Mouse (Mus musculus) G1E-ER4 (cell line): ENCODE measurements around the gene Dnah17. TPM values are rescaled to one million over a fixed set of nuclear protein-coding genes. Genes with fewer than 3 reads are reported as not detected.

Experiments
- GATA1 ChIP-seq: IDR thresholded peaks from one replicate; pipeline ENCODE4 v1.8.0; 2012; ENCODE audit warnings: low read length, inconsistent platforms
- polyA plus RNA-seq: library from polyadenylated mRNA; stranded (reverse); fragments of >175 nt; gene quantifications from 2 replicates; pipeline ENCODE4 v1.2.3, GENCODE M21; 2012

The Dnah17 gene
- polyA plus RNA-seq, 1 experiment: not detected

DNA sequence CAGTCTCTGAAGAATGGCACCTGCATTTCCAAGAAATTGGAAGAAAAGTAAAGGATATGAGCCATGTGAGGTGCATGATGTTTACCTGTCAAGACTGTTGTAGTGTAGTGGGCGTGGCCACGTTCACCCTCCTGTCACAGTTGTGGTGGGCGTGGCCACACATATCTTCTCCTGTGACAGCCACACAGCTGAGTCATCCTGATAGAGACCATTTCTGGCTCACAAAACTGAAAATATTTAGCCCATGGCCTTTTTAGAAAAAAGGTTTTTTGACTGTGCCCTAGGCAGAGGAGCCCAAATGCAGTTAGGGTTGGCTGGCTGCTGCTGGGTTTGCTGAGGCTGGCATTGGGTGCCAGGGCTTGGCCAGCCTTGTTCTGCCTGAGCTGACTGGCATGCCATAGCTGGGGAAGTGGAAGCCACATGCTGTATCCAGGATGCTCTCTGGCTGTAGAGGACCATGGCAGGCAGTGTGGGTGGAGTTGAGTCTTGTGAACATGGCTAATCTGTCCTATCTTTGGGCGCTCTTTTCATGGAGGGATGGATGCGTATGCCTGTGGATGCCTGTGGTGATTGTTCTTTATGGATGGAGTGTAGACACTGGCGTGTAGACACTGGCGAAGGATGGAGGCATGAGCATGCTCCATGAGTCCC is 129.7 kb downstream of the Dnah17 start:
- TF ChIP-seq GATA1: no peak

DNA sequence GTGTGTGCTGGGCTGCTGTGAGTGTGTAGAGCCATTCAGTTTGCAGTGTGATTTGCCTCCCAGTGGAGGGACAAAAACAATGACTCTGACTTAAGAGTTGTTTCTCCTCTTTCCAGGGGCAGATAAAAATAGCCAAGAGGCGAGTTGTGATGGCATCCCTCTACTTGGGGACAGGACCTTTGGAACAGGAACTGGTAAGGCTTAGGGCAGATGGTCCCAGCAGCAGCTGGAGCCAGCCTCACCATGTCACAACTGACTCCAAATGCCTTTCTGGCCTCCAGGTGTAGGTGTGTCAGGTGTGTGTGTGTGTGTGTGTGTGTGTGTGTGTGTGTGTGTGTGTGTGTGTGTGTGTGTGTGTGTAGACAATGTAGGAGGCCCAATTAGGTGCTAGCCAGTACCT is 130.4 kb downstream of the Dnah17 start:
- no peak for TF ChIP-seq GATA1

DNA sequence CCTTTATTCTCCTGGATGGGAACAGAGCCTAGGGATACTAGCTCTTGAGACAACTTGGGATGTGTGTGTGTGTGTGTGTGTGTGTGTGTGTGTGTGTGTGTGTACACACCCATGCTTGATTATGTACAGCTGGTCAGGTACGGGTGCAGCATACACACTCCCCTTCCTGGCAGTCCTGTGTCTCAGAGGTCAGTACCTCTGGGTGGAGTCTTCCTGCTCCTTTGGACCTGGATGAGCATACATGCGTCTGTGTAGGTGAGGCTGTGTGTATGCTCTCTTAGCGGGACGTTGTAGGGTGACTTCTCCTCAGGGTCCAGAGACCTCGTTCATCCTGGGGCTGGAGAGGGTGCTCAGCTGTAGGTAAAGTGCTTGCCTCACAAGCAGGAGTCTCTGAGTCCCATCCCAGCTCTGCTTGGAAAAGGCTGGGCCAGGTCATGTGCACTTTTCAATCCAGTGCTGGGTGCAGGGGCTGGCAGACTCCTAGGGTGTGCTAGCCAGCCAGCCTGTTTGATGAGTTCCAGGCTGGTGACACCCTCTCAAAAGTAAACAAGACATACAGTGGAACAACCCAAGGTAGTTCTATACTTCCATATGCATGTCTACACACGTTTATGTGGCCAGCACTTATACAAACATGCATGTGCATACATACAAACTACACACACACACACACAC is 131.0 kb downstream of the Dnah17 start:
- no peak for TF ChIP-seq GATA1

DNA sequence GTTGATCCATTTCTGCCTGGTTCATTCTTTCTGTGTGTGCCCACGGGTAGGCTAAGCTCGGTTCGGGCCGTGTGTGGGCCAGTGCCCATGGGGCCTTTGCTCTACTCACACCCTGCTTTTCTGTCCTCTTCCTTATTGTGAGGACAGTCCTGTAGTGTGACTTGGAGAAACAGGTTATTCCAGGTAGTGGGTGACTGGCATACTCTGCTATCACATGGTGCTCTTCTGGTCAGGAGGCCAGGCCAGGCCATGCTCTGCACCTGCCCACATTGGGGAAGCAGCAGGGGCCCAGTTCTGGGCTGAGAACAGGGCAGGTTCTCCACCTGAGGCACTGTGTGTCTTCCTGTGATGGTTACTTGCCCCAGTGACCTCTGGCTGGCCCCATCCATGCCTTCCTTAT is 132.1 kb downstream of the Dnah17 start:
- TF ChIP-seq GATA1: no peak

DNA sequence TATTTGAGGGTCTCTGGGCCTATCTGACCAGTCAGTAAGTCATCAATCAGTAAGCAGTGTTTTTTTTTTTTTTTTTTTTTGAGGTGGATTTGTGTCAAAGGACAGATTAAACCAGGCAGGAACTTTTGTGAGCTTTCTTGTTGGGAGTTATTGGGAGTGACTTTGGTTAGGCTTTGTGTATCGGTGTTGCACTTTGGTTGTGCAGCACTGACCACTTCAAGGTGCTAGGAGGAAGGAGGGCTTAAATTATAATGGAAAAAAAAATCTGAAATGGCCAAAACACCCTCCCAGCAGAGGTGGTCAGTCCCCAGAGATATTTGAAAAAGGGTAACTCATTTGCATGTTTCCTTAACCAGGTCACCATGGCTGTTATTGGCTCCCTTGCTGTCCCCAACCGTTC is 133.3 kb downstream of the Dnah17 start:
- no peak for TF ChIP-seq GATA1

DNA sequence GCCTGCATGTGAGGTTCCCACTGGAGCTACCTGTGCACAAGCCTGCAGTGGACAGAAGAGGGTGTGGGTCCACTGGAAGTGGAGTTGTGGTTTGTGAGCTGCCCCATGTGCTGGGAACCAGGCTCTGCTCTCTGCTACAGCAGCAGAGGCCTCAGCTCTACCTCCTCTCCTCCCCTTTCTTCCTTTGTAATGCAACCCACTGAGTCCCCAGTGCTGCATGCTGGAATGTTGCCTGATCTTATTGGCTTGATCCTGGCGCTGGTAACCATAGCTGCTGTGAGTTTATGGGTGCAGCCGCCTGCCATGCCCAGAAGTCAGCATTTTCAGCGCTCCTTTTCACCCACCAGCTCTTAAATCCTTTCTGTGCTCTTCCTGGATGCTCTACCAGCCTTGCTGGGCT is 134.4 kb downstream of the Dnah17 start:
- TF ChIP-seq GATA1: no peak

DNA sequence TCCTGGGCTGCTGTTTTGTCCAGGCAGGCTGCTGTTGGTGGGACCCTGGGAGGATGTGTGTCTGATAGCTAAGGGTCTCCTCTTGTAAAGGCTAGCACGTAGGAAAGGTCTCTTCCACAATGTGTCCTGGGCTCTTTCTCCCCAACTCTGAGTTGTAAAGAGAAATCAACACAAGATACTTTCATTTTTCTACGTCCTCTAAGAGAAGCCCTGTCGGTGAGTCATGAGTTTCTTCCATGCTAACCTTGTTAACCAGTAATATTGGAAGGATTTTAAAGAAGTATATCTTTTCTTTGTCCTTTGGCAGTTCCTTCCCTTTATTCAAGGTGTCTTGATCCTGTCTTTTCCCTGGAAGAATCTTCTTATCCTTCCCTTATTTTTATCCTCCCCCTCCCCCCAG is 134.8 kb downstream of the Dnah17 start:
- TF ChIP-seq GATA1: no peak

DNA sequence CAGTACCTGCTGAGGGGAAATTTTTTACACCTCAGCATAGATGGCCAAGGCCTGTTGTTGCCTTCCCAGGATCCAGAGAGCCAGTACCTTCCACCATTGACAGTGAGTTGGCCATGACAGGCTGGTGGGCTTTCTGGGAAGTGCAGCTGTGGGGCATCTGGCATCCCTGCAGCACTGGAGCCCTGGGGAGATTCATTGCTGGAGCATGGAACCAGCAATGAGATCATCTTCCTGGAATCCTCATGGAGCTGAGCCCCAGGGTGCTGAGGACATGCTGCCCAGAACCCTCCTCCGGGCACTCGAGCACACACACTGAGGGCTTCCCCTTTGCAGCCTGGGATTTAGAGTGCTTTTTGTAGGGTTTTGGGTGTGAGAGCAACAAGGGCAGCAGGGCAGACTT is 135.2 kb downstream of the Dnah17 start:
- TF ChIP-seq GATA1: no peak

DNA sequence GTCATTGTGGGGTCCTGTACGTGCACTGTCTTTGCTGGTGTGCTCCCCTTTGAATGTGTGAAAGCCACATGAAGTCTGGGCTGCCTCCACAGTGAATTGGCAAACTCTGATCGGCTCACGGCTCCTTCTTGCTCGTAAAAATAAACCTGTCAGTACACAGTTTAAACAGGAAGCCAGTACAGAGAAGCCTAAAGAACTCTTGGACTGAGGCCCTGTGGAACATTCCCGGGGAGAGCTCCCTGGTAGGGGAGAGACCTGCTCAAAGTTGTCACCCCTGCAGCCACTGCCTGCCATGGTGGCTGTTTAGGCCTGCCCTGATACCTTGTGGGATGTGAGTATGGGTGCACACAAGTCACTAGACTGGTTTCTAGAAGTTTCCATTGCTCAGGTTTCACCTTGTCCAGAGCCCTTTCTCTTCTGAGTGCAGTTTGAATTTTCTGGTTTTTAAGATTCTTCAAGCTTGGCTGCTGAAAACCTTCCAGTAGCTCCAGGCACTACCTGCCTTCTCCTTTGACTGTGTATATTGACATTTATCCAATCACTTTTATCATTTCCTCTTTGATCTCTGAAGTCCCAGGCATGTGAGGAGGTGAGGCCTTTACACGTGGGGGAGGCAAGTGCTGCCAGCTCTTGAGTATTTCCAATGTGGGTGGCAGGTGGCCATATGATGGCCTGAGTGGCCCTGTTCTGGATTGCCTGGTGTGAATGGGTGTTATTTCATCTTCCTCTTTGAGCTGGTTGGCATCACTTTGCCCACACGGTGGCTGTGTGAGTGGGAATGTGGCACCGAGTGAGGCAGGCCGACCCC is 136.0 kb downstream of the Dnah17 start:
- TF ChIP-seq GATA1: no peak

DNA sequence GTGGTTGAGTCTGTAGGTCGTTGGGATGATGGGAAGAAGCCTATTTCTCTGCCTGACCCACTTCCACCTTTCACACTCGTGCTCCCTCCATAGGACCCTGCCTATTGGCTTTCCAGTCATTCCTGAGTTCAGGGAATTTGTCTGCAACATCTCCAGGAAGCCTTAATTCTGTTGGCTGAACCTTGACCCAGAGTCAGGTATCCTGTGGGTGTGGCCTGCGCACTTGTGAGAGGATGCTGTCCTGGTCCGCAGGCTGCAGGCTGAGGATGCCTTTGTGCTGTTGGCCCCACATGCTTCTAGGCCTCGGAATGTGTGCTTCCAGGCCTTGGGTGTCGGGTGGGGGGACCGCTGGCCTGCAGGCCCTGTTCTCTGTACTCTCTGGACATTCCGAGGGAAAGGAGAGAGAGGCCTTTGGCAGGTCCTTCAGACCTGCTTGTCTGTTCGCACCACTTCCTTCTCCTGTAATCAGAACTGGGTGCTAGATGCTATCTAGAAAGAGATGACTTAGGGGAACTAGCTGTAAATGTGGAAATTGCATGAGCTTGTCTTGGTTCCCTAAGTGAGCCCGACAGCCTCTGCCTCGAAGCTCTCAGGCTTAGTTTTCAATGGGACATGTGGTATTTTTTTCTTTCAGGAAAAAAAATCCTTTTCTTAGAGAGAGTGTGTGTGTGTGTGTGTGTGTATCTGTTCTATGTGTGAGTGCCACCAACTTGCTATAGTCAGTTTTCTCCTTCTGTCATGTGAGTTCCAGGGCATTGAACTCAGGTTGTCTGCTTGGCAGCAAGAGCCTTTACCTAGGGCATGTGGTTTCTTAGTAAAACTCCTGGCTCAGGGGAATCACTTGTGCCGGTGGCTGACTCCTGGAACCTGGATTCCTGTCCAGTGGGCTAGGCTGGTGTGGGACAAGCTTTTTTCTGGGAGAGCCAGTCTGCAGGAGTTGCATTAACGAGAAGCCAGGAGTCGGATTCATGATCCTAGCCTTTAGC is 137.0 kb downstream of the Dnah17 start:
- TF ChIP-seq GATA1: peak; percentile 64

DNA sequence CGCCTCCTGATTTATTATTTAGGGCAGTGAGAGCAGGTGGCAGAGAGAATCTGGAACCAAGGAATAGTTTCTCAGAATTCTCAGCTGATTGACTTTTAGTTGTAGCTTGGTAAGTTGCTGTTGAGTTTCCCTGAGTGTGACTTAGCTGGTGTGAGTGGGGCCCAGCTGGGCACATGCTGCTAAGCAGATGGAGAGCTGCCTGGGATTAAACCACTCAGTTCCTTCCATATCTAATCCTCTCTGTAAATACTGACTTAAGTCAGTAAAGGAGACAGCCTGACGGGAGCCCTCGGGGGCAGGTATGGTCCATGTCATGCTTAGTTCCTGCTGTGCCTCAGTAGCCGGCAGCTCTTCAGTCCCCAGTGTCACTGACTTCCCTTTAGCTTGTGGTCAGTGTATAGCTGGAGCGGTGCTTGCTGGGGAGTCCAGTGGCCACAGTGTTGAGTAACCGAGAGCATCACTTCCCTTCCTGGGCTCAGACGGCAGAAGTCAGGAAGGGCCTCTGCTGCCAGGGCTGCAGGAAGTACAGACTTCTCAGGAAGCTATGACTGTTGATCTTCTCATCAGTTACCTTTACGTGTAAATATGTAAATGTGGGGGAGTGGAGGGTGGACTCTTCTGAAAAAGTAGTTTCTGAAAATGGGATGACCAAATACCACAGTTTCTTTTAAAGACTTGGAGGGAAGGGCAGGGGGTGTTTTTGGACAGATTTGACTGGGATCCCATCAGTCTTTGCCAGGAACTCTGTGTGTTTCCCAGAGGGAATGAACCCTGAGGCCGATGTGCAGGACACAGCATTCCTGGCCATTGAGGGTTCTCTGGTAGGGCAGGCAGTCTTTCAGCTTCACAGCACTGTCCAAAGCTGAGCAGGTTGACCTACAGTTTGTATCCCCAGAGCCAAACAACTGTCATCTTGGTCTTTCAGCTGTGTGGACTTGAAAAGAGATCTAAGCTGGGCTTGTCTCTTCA is 138.6 kb downstream of the Dnah17 start:
- TF ChIP-seq GATA1: no peak

DNA sequence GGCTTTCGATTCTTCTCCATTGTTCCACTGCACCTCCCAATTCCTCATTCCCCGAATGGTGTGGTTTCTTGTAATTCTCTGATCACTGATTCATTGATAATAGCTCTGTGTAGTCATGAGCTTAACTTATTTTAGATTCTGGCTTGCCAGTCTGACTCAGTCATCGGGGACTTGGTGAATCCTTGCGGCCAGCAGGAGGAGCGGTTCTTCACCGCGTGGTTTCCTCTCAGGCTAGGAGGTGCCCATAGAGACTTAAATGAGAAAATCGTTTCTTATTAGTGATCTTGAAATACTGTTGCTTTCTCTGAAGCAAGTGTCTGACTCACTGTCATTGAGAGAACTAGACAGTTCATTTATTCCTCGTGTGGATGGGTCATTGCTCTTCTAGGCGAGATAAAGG is 140.5 kb downstream of the Dnah17 start:
- TF ChIP-seq GATA1: no peak

DNA sequence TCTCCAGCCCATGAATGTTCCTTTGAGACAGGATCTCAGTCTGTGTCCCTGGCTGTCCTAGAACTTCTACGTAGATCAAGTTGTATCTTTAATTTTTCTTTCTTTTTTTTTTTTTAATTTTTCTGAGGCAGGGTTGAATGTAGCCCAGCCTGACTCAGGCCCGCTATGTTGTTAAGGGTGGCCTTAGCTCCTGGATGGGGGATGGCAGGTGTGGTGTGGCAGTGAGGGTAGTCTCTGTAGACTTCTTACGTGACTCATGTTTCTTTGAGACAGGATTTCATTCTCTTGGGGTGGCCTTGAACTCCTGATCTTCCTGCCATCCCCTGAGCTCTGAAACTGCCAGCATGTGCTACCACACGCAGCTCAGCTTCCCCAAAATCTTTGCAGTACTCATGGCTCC is 141.2 kb downstream of the Dnah17 start:
- no peak for TF ChIP-seq GATA1

DNA sequence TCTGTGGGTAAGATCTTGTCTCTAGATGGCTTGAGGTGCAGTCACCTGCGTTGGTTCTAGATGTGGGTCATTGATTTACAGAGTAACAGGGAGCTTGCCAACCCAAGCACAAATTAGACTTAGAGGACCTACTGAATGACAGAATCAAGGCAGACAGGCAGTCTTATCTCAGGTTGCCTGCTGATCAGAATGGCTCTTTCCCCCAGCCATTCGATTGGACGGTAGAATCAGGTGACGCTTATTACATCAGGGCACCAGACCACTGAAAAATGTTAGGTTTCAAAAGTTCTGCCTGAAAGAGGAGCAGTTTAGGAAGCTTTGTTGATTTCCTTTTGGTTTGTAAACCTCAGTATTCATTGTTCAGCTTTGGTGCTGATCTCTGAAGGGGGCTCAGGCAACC is 142.5 kb downstream of the Dnah17 start:
- no peak for TF ChIP-seq GATA1
